Mouse (Mus musculus): ENCODE data around the gene Thsd4.

The Thsd4 gene

GRCm38 (mm10) chr9:60071620-60072263 is 450.1 kb downstream of the Thsd4 start:
- DNase-seq (ENCODE audit: low spot score): no peak

GRCm38 (mm10) chr9:60067241-60067640 is 454.6 kb downstream of the Thsd4 start:
- DNase-seq (ENCODE audit: low spot score): no peak

- no peak for DNase-seq (ENCODE audit: low spot score)
These were observed 456.7 kb downstream of the Thsd4 start for GRCm38 (mm10) chr9:60065184-60065583.

- no peak for DNase-seq (ENCODE audit: low spot score)
These were observed 458.6 kb downstream of the Thsd4 start for GRCm38 (mm10) chr9:60063191-60063720.

- DNase-seq (ENCODE audit: low spot score): no peak
These were observed 465.7 kb downstream of the Thsd4 start for GRCm38 (mm10) chr9:60056131-60056530.

GRCm38 (mm10) chr9:60054951-60055350 is 466.9 kb downstream of the Thsd4 start:
- no peak for DNase-seq (ENCODE audit: low spot score)

DNA sequence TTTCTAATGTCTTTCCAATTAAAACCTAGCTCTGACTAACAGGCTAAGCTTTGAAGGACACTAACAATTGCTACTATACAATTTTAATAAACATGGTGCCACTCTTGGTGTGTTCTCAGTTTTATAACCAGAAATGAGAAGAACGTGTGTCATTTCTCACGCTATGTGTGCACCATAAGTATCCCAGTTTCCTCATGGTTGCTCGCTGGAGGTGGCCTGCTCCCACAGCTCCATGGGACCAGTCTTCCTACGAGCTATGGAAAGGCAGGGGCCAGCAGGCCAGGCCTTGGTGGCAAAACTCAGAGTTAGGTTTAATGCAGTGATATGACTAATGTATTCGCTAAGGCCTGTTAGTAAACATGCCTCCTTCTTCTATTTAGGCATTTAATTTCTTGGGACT is 468.7 kb downstream of the Thsd4 start:
- DNase-seq (ENCODE audit: low spot score): no peak

GRCm38 (mm10) chr9:60052415-60052814 is 469.4 kb downstream of the Thsd4 start:
- DNase-seq (ENCODE audit: low spot score): no peak

DNA sequence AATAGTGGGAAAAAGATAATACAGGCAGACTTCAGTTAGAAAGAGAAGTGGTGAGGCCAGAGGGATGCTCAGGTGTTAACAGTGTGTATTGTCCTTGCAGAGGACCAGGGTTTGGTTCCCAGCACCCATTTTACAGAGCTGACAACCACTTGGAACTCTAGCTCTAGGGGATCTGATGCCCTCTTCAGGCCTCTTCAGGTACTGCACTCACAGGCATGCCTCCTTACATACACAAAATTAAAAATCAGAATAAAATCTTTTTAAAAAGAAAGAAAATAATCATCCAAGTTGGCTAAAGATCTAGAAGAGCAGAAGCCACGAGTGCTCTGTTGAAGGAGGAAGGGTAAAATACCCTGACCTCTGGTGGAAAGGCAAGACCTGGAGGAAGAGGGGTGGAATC is 478.7 kb downstream of the Thsd4 start:
- no peak for DNase-seq (ENCODE audit: low spot score)

- no peak for DNase-seq (ENCODE audit: low spot score)
These were observed 487.0 kb downstream of the Thsd4 start for GRCm38 (mm10) chr9:60034883-60035282.

GRCm38 (mm10) chr9:60027234-60027633 is 494.6 kb downstream of the Thsd4 start:
- no peak for DNase-seq (ENCODE audit: low spot score)

DNA sequence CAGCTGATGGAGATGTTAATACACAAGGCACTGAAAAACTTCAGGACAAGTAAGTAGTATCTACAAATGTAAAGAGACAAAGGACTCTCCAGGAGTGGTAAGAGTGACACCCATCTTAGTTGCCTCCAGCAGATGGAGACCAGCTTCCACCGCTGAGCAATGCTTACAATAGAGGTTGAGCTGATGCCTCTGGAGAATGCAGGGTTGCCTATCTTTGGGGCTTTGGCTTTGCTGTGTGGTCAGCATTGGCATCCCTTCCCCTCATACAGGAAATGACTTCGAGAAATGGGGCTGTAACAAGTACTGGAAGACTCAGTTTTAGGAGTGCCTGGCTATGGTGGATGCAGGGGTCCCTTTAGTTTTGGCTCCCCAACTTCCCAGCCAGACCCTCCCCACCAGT is 495.1 kb downstream of the Thsd4 start:
- DNase-seq (ENCODE audit: low spot score): no peak

- no peak for DNase-seq (ENCODE audit: low spot score)
These were observed 495.9 kb downstream of the Thsd4 start for GRCm38 (mm10) chr9:60025919-60026318.

- DNase-seq (ENCODE audit: low spot score): no peak
These were observed 496.9 kb downstream of the Thsd4 start for GRCm38 (mm10) chr9:60024971-60025370.

GRCm38 (mm10) chr9:60024545-60024944 is 497.3 kb downstream of the Thsd4 start:
- no peak for DNase-seq (ENCODE audit: low spot score)

DNA sequence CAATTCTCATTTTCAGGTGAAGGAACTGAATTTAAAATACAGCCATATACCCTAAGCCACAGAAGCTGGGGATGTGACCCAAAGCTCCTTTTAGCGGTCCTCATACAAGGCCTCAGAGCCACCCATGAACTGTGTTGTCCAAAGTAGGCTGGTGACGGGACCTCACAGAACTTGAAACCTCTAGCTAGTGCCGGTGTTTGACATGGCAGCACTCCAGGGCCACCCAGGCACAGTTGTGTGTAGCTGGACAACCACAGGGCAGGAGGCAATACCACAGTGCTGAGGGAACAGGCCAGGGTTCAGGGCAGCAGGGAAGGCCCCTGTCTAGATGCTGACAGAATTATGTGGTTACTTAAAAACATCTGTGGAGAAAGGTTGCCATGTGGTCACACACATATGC is 499.5 kb downstream of the Thsd4 start:
- DNase-seq (ENCODE audit: low spot score): no peak

DNA sequence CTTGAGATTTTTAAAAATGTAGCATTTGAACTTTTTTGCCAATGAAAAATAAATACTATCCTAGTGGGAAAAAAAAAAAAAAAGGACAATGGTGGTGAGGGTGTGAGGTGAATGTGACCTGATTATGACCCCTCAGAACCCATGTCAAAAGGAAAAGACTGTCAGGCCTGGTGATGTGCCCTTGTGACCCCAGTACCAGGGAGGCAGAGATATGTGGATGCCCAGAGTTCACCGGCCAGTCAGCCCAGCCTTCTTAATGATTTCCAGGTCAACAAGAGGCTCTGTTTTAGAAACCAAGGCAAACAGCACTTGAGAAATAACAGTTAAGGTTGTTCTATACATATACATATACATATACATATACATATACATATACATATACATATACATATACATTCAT is 501.4 kb downstream of the Thsd4 start:
- DNase-seq (ENCODE audit: low spot score): no peak

DNA sequence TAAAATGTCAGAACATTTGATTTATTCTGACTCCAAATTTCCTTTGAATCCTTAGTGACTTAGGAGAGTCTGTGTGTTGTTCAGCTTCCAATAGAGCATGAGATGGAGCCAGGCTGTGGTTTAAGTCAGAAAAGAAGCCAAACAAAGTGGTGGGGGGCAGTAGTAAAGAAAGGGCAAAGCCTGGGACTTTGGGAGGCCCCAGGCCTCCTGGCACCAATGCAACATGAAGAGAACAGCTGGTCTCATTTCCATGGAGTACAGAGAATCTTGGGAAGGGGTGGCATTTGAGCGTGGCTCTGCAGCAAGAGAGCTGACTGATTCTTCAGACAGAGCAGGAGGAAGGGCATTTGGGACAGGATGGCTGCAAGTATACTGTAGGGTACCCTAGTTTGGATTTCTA is 511.6 kb downstream of the Thsd4 start:
- no peak for DNase-seq (ENCODE audit: low spot score)

GRCm38 (mm10) chr9:60008936-60009335 is 512.9 kb downstream of the Thsd4 start:
- no peak for DNase-seq (ENCODE audit: low spot score)

- no peak for DNase-seq (ENCODE audit: low spot score)
These were observed 519.5 kb downstream of the Thsd4 start for GRCm38 (mm10) chr9:60002323-60002722.

DNA sequence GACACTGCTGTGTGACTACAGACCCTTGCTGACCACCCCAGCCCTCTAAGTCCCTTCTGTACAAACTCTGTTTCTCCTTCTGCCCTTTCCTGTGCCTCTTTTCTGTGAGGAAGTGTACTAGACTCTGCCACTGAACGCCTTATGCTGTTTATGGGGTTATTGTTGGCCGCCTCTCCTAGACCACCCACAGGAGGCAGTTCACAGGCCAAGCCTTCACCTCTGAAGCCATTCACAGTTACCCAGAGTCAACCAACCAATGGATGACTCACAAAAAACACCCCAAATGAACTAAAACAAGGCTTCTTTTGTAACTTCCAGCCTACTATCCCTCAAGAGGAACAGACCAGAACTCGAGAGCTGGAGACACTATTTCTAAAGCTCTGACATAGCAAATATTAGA is 520.4 kb downstream of the Thsd4 start:
- DNase-seq (ENCODE audit: low spot score): no peak

- DNase-seq (ENCODE audit: low spot score): no peak
These were observed 524.1 kb downstream of the Thsd4 start for GRCm38 (mm10) chr9:59997725-59998124.

DNA sequence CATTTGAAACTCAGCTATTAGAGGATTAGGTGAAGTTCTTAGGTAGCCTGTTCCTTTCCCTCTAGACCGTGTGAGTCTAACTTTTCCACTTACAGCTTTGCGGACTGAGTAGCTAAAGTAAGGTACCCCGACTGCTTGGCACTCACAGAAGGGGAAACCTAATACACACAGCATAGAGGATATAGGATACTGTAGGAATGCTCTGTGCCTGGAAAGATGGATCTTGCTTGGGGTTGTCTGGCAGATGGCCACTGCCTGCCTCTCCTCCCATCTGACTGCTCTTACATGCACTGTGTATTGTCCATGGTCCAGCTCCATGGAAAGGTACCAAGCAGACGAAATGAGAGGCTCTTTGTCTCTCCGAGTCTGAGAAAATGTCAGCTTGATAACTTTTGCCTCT is 530.4 kb downstream of the Thsd4 start:
- DNase-seq (ENCODE audit: low spot score): no peak

DNA sequence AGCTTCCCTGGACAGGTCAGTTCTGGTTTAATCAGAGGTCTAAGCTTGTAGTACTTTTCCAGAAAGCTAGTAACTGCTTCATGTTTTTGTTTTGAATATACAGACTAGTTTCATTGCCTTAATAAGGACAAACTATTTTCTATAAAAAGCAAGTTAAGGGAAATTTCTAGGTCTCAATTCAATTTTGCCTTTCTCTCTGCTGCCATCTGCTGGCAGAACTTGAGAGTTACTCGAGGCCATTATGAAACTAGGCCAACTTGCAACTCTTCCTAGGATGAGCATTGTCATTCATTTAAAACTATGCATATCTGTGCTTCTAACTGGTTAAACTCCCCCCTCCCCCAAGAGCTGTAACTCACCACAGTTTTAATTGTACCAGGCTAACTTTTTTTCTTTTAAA is 532.0 kb downstream of the Thsd4 start:
- no peak for DNase-seq (ENCODE audit: low spot score)
